ENCODE assay signal across 8 mouse cellular contexts in the genomic region with DNA sequence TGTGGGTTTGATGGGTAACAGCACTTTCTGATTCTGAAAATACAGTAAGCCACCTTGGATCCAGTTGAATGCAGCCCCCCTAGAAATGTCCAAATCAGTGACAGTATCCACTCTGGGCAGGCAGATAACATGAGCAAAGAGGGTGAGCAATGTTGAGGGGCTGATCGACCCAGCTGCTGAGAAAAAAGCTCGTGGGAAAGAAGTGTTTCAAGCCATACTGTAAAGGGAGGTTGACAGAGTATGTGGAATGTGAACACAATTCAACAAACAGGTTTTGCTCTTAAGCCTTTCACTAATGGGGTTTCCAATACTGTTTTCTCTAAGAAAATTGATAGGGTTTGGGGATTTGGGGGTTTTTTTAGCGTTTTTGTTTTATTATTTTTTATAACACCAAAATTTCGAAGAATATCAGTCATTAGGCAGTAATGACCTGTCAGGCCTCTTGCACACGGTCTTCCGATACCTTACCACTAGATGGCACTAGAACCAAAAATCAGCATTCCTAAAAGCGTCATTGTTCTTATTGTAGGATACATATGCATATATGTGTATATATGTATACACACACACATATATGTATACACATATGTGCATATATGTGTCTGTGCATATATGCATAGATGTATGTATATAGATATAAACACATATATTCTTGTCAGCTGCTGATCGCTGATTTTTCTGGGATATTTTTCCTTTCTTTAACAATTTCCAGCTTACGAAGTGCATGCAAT.
A peak's percentile ranks its signal among the peaks of the same experiment; 100 is the strongest.
DNase-seq lines count a peak whose midpoint lies in the region; ATAC-seq and TF ChIP-seq lines count a peak whose summit lies in the region.

No protein-coding gene starts in this region.

- H3K4me2 ChIP-seq in hindbrain, embryonic 16.5 days (ENCODE audit: low read length) = no peak overlapping the region
- H3K4me2 ChIP-seq in midbrain, embryonic 13.5 days (replicated peaks) = 0 out of 2 replicates have a peak overlapping the region, but pooled peaks have one; percentile 0
- no peak overlapping the region for H3K4me2 ChIP-seq in heart, embryonic 12.5 days

- H3K36me3 ChIP-seq in liver, adult 2 months (ENCODE audit: control insufficient read depth, insufficient read depth, low read length) = no peaks in the 10 kb centered on the region
- H3K36me3 ChIP-seq in hindbrain, embryonic 16.5 days (ENCODE audit: control insufficient read depth, insufficient read depth, low read length) = no peaks in the 10 kb centered on the region
- H3K36me3 ChIP-seq in midbrain, embryonic 13.5 days = no peaks in the 10 kb centered on the region
- H3K36me3 ChIP-seq in heart, embryonic 12.5 days = no peaks in the 10 kb centered on the region

- peak; percentile 54 for DNase-seq in liver, adult 2 months (ENCODE audit: extremely low read depth, low read depth, low spot score)
- no peak for DNase-seq in liver
- no peak for DNase-seq in layer of hippocampus, postnatal 25 days (ENCODE audit: extremely low spot score in 1 of 2, low spot score in 1 of 2)
- DNase-seq in ovary, postnatal 10 days (ENCODE audit: low spot score) = no peak

- WGBS in liver, adult 2 months = 22% methylated on average over 9 of the region's 9 CpGs
- WGBS in hindbrain, embryonic 16.5 days = 26% methylated on average over 9 of the region's 9 CpGs
- 25% methylated on average over 9 of the region's 9 CpGs for WGBS in midbrain, embryonic 13.5 days
- 28% methylated on average over 9 of the region's 9 CpGs for WGBS in heart, embryonic 12.5 days

- H3K4me1 ChIP-seq in liver, adult 2 months (ENCODE audit: control insufficient read depth, insufficient read depth, low read length) = peaks cover 4% of the 10 kb centered on the region
- no peaks in the 10 kb centered on the region for H3K4me1 ChIP-seq in cortical plate, adult 2 months (ENCODE audit: control insufficient read depth, insufficient read depth, low read length)
- no peaks in the 10 kb centered on the region for H3K4me1 ChIP-seq in hindbrain, embryonic 16.5 days (ENCODE audit: control insufficient read depth, insufficient read depth, low read depth, low read length)
- peaks cover 15% of the 10 kb centered on the region for H3K4me1 ChIP-seq in midbrain, embryonic 13.5 days (replicated peaks)
- H3K4me1 ChIP-seq in heart, embryonic 12.5 days (replicated peaks) = peaks cover 5% of the 10 kb centered on the region; the same call in 1 of the 2 replicates

- H3K27ac ChIP-seq in liver, adult 2 months (replicated peaks; ENCODE audit: insufficient read depth, low read depth, low read length) = no peak overlapping the region
- H3K27ac ChIP-seq in cortical plate, adult 2 months (ENCODE audit: insufficient read depth, low read length) = no peak overlapping the region
- H3K27ac ChIP-seq in hindbrain, embryonic 16.5 days (ENCODE audit: low read depth, low read length) = no peak overlapping the region
- no peak overlapping the region for H3K27ac ChIP-seq in midbrain, embryonic 13.5 days
- no peak overlapping the region for H3K27ac ChIP-seq in heart, embryonic 12.5 days (ENCODE audit: poor library complexity, severe bottlenecking)

- H3K4me3 ChIP-seq in liver, adult 2 months (ENCODE audit: insufficient read depth, low read depth, low read length) = no peak overlapping the region
- no peak overlapping the region for H3K4me3 ChIP-seq in cortical plate, adult 2 months (ENCODE audit: insufficient read depth, low read length)
- no peak overlapping the region for H3K4me3 ChIP-seq in hindbrain, embryonic 16.5 days (ENCODE audit: low read length)
- no peak overlapping the region for H3K4me3 ChIP-seq in midbrain, embryonic 13.5 days (replicated peaks)
- no peak overlapping the region for H3K4me3 ChIP-seq in heart, embryonic 12.5 days

- no peak for TF ChIP-seq POLR2A in liver, adult 2 months (IDR thresholded peaks at IDR 0.05; ENCODE audit: extremely low read depth, insufficient read depth, low read length)
- TF ChIP-seq POLR2A in cortical plate, adult 2 months (IDR thresholded peaks at IDR 0.05; ENCODE audit: extremely low read depth, insufficient read depth, low read length) = no peak

- no peaks in the 10 kb centered on the region for H3K9me3 ChIP-seq in hindbrain, embryonic 16.5 days (ENCODE audit: control insufficient read depth, low read length)
- H3K9me3 ChIP-seq in midbrain, embryonic 13.5 days = no peaks in the 10 kb centered on the region
- H3K9me3 ChIP-seq in heart, embryonic 12.5 days (replicated peaks) = no peaks in the 10 kb centered on the region

- H3K27me3 ChIP-seq in liver, adult 2 months (ENCODE audit: control insufficient read depth, insufficient read depth, low read length) = no peaks in the 10 kb centered on the region
- no peaks in the 10 kb centered on the region for H3K27me3 ChIP-seq in hindbrain, embryonic 16.5 days (replicated peaks; ENCODE audit: control insufficient read depth, insufficient read depth, low read length)
- H3K27me3 ChIP-seq in midbrain, embryonic 13.5 days = peaks cover 7% of the 10 kb centered on the region; the same call in 1 of the 2 replicates
- H3K27me3 ChIP-seq in heart, embryonic 12.5 days (replicated peaks) = no peaks in the 10 kb centered on the region

- TF ChIP-seq CTCF in liver, adult 2 months (IDR thresholded peaks at IDR 0.05; ENCODE audit: low read depth, low read length) = 0 out of 2 replicates have a peak, but pooled peaks have one; percentile 24
- peak; percentile 51; the same call in 1 of the 2 replicates for TF ChIP-seq CTCF in cortical plate, adult 2 months (IDR thresholded peaks at IDR 0.05; ENCODE audit: extremely low read depth, insufficient read depth, low read length)

- peak; percentile 52 for ATAC-seq in hindbrain, embryonic 16.5 days
- peak; percentile 73 for ATAC-seq in midbrain, embryonic 13.5 days
- no peak for ATAC-seq in heart, embryonic 12.5 days (ENCODE audit: insufficient number of reproducible peaks, low FRiP score)

- H3K79me2 ChIP-seq in liver, adult 2 months (ENCODE audit: control insufficient read depth, insufficient read depth, low read length) = no peaks in the 10 kb centered on the region

- no peak overlapping the region for H3K9ac ChIP-seq in liver, adult 2 months (ENCODE audit: low read depth, low read length)
- H3K9ac ChIP-seq in hindbrain, embryonic 16.5 days (ENCODE audit: low read depth, low read length) = no peak overlapping the region
- H3K9ac ChIP-seq in midbrain, embryonic 13.5 days (replicated peaks) = no peak overlapping the region
- no peak overlapping the region for H3K9ac ChIP-seq in heart, embryonic 12.5 days
